Mouse (Mus musculus) CD4-positive, CD25-positive, alpha-beta regulatory T cell, adult 2 months (primary cell): Measurements from ENCODE around the gene Plpp7.
A peak's percentile ranks its signal among the peaks of the same experiment; 100 is the strongest.

Experiments used
- DNase-seq: peaks from one replicate; pipeline ENCODE4 v3.0.0-alpha.2; 2012; ENCODE audit warnings: low read depth, low spot score

Plpp7 gene

DNA sequence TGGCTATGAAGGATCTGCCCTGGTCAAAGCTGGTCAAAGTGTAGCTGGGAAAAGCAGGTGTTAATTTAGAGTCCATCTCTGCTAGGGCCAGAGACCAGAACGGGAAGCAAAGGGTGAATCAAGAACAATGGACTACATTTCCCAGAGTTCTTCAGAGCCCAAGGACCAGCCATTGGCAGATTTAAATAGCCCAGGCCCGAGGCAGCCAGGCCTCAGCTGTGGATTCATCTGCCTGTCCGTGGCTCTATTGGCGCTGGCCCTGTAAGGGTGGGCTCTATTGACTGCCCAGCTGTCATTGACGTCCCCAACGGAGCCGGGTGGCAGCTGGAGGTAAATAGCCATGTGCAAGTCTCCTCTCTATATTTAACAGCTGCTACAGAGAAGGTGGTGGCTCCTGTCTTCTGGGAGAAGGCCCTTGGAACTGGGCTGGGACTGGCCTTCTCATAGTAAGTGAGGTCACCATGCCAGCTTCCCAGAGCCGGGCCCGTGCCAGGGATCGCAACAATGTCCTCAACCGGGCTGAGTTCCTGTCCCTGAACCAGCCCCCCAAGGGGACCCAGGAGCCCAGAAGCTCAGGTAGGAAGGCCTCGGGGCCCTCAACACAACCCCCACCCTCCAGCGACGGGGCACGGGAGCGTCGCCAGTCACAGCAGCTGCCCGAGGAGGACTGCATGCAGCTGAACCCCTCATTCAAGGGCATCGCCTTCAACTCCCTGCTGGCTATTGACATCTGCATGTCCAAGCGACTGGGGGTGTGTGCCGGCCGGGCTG lies at the start of gene Plpp7:
Gene Plpp7, plus strand, starts transcription at position 178 of the 771 bp plus-strand sequence.
- DNase-seq, result no peak

GRCm38 (mm10) chr2:32046009-32046408 lies 49.3 kb upstream of the Plpp7 start:
- no peak for DNase-seq

DNA sequence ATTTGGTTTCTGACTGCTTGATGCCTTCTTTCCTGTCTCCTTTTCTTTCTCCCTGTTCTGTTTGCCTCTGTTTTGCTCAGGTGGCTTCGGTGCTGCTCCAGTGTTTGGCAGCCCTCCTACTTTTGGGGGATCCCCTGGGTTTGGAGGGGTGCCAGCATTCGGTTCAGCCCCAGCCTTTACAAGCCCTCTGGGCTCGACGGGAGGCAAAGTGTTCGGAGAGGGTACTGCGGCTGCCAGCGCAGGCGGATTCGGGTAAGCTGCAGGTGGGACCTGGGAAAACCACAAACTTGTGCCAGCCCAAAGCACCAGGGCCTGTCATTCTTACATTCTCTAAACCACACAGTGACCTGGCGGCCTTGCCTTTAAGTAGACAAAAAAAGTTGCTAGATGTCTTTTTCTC lies 48.0 kb upstream of the Plpp7 start:
- peak; percentile 56 for DNase-seq

- peak; percentile 37 for DNase-seq
Observed at GRCm38 (mm10) chr2:32051791-32052190, 43.5 kb upstream of the Plpp7 start.

DNA sequence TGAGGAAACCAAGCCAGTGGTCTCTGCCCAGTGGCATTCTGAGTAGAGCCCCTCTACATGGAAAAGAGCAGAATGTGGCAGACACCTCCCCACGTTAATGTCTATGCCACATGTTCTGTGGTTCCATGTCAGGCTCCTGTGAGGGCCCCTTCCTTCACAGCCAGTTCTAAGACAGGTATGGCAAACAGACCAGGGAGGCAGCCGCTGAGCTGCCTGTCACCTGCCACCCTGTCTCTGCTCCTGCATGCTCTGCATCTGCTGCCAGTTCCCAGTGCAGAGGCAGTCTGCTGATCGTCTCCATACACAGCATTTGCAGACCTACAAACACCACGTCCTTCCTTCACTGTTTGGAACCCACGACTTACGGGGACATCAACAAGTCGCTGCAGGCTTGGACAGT lies 42.9 kb upstream of the Plpp7 start:
- no peak for DNase-seq

DNA sequence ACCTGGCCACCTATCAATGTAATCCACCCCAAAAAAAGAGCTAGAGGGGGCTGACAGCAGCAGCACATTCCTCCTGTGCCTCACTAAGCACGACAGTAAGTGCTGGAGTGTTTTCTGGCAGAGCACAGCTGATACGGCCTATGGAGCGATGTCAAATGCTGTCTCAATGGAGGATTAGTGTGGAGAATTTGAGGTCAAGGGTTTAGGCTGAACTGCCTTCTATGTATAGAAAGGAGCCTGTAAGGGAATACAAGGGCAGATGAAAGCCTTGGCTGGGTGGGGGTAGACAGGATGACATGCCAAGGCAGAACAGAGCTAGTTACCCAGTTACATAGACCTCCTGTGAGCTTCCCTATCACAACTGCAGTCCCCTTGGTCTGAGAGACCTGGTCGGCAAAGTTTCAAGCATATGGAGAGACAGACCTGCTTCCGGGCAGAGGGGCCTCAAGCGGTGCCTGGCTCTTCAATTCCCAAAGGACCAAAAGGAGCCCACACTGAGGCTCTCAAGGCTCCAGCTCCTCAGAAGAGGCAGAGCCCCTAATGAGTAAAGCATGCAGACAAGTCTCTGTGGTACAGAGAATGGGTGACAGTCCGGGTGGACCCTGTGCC lies 39.9 kb upstream of the Plpp7 start:
- no peak for DNase-seq

- no peak for DNase-seq
Observed at GRCm38 (mm10) chr2:32056524-32056923, 38.8 kb upstream of the Plpp7 start.

- peak; percentile 73 for DNase-seq
Observed at GRCm38 (mm10) chr2:32057360-32057759, 38.0 kb upstream of the Plpp7 start.

DNA sequence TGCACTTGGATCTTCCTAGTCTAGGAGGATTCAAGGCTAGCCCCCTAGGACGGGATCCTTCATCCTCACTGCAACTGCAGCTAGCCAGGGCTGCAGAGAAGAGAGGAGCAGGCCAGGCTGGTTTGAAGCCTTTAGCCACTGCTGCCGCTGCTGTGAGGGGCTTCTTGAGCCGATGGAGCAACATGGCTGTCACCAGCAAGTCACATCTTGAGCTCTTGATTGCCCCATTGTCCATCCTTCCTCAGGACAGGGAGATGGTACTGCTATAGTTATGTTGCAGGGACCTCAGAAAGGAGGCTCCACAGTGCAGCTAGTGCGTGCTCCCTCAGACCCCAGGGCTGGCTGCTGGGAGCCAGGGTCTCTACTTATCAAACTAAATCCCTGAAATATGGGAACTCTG lies 37.5 kb upstream of the Plpp7 start:
- DNase-seq, result no peak

GRCm38 (mm10) chr2:32058241-32058640 lies 37.1 kb upstream of the Plpp7 start:
- no peak for DNase-seq

DNA sequence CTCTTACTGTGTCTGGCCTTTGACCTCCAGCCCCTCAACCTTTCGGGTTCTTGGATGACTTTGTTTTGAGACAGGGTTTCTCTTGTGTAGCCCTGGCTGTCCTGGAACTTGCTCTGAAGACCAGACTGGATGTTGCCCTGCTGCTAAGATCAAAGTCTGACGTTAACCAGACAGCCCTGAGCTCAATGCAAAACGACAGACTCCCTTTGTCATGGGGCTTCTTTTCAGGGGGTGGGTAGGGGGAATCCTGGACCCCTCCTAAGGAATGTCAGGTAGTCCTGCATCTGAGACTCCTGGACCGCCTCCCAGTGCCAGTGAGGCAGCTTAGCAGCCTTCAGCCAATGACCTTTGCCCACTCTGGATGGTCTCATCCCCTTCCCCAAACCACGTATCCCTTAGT lies 36.6 kb upstream of the Plpp7 start:
- DNase-seq, result peak; percentile 31

- no peak for DNase-seq
Observed at GRCm38 (mm10) chr2:32059613-32060012, 35.7 kb upstream of the Plpp7 start.

- DNase-seq, result peak; percentile 47
Observed at GRCm38 (mm10) chr2:32060228-32060805, 35.0 kb upstream of the Plpp7 start.

GRCm38 (mm10) chr2:32061189-32061588 lies 34.1 kb upstream of the Plpp7 start:
- DNase-seq, result peak; percentile 42

DNA sequence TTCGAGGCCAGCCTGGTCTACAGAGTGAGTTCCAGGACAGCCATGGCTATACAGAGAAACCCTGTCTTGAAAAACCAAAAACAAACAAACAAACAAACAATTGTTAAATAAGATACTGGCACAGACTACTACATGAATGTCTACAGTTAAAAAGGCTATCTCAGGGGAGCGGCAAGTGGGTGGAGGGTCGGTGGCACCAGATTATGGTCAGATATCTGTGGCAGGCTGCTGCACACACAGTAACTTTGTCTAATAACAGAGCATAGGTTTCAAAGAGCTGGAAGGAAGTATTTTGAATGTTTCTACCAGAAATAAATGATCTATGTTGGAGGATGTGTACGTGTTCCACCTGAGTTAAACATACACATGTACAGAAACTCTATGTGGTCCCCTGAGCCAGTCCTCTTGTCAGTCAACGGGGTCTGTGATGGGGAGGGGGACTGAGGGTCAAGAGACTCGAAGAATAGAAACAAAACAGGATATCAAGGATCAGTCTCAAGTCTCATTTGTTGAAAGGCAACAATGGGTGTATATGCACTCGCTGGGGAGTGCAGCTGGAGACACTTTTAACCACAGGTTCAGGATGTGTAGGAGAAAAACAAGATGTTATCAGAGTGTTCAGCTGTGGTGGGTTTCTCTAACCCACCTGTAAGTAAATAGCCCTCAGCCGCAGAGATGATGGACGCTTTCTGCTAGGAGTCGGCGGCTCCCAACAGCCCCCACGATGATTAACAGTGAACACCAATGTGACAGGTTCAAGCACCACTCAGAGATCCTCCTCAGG lies 33.4 kb upstream of the Plpp7 start:
- peak; percentile 59 for DNase-seq

GRCm38 (mm10) chr2:32062626-32063410 lies 32.5 kb upstream of the Plpp7 start:
- DNase-seq, result peak; percentile 81

GRCm38 (mm10) chr2:32063451-32064151 lies 31.7 kb upstream of the Plpp7 start:
- peak; percentile 52 for DNase-seq

DNA sequence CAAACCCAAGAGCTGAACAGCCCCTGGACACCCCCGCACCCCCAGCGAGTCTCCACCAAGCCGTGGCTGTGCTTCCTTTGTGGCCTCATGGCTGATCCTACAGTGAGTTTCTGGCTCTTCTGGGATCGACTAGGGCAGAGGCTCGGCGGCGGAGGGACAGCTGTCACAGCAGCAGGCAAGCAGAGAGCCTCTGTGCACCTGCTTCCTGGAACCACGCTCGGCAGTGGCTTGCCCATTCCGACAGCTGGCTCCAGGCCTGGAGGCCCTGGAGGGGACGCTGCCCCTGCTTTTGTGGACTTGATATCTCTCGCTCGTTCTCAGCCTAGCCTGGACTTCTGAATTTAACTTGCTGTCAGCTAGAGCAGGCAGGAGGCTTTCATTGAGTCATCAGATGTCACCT lies 30.4 kb upstream of the Plpp7 start:
- DNase-seq, result no peak

DNA sequence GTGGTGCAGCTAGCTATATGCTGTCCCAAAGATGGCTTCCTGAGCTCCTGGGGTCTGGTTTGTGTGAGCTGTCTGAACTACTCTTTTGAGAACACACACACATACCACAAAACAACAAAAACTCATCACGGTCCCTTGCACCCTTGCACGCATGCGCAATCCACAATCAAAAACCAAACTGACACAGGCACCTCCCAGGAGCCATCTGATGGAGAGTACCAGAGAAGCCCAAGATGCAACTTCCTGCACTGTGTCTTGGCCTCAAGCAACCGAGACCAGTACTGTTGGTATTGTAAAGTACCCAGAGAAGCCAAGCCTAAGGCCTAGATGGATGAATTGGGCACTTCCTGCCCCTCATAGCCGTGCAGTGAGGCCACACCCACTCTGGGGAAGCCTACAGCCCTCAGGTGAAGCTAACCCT lies 29.9 kb upstream of the Plpp7 start:
- peak; percentile 84 for DNase-seq

DNA sequence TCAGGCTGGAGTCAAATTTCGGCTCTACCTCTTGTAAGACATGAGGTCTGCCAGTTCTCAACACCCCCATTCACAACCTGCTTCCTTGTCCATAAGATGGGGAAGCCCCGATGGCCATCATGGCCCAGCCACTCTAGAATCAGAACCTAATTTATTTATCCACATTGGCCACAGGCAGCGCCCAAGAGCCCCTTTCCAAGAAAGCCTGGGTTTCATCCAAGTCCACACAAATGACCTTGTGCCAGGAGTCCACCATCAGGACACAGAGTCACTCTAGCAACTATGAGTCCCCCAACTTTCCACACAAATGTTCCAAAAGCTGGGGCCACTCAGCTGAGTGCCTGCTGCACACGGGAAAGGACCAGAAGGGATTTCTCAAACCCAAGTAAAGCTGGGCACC lies 29.3 kb upstream of the Plpp7 start:
- no peak for DNase-seq
